26 mouse cellular contexts compared by ENCODE assay signal in genomic region chr12:37985352-37985751, GRCm38 (mm10).
DNase-seq lines count a peak whose midpoint lies in the region; ATAC-seq and TF ChIP-seq lines count a peak whose summit lies in the region.
"Had no signal": no experiment of that assay in that cellular context is flagged by ENCODE, and none has a peak within 500 bp of the region (broad histone marks: within the 10 kb centered on the region; RNA-seq: fewer than 3 reads in every experiment).

No protein-coding gene starts in this region.

- ATAC-seq in kidney, postnatal 0 days (replicated peaks; ENCODE audit: low FRiP score, low read depth) = no peak
- ATAC-seq in kidney, embryonic 14.5 days (ENCODE audit: low FRiP score, low TSS enrichment) = no peak
- peak; percentile 54 for ATAC-seq in lung, embryonic 16.5 days (ENCODE audit: low read depth)
- ATAC-seq: forebrain, embryonic 13.5 days; forebrain, embryonic 16.5 days; hindbrain, postnatal 0 days had no signal

- no peak for TF ChIP-seq CTCF in kidney, postnatal 0 days (IDR thresholded peaks at IDR 0.05; ENCODE audit: low read depth)

- H3K4me1 ChIP-seq in kidney, postnatal 0 days (replicated peaks; ENCODE audit: insufficient read depth, low read length) = no peaks in the 10 kb centered on the region
- no peaks in the 10 kb centered on the region for H3K4me1 ChIP-seq in kidney, embryonic 14.5 days (ENCODE audit: control insufficient read depth, insufficient read depth, low read length)
- H3K4me1 ChIP-seq in lung, embryonic 16.5 days (replicated peaks; ENCODE audit: control insufficient read depth, insufficient read depth, low read length) = no peaks in the 10 kb centered on the region
- H3K4me1 ChIP-seq: forebrain, embryonic 10.5 days; heart, embryonic 10.5 days; heart, embryonic 13.5 days had no signal

- H3K4me3 ChIP-seq in kidney, postnatal 0 days (replicated peaks; ENCODE audit: low read depth, low read length) = no peak overlapping the region
- H3K4me3 ChIP-seq in kidney, embryonic 14.5 days (ENCODE audit: low read length) = no peak overlapping the region
- H3K4me3 ChIP-seq in lung, embryonic 16.5 days (ENCODE audit: low read length) = no peak overlapping the region
- H3K4me3 ChIP-seq: forebrain, embryonic 10.5 days; forebrain, embryonic 13.5 days; heart, adult 2 months; heart, embryonic 10.5 days; heart, embryonic 13.5 days had no signal

- H3K36me3 ChIP-seq in kidney, postnatal 0 days (ENCODE audit: insufficient read depth, low read length) = no peaks in the 10 kb centered on the region
- no peaks in the 10 kb centered on the region for H3K36me3 ChIP-seq in kidney, embryonic 14.5 days (ENCODE audit: control insufficient read depth, insufficient read depth, low read length)
- H3K36me3 ChIP-seq in lung, embryonic 16.5 days (ENCODE audit: control insufficient read depth, insufficient read depth, low read length) = no peaks in the 10 kb centered on the region
- H3K36me3 ChIP-seq: forebrain, embryonic 10.5 days; G1E; heart, embryonic 10.5 days; heart, embryonic 13.5 days had no signal

- no peak overlapping the region for H3K4me2 ChIP-seq in kidney, postnatal 0 days (ENCODE audit: low read length)
- no peak overlapping the region for H3K4me2 ChIP-seq in kidney, embryonic 14.5 days (replicated peaks; ENCODE audit: low read depth, low read length)
- H3K4me2 ChIP-seq in lung, embryonic 16.5 days (ENCODE audit: low read depth, low read length) = no peak overlapping the region
- H3K4me2 ChIP-seq: forebrain, embryonic 13.5 days; heart, embryonic 13.5 days; hindbrain, embryonic 14.5 days had no signal

- peak; percentile 25 for DNase-seq in kidney, postnatal 0 days (ENCODE audit: low spot score)
- DNase-seq in lung, adult 18-20 months = no peak
- peak; percentile 5 for DNase-seq in 416B (ENCODE audit: low read depth)
- no peak for DNase-seq in right cerebral cortex, adult 2 months (ENCODE audit: low spot score in 2 of 2)
- DNase-seq: adrenal gland, adult 2 months; adrenal gland, postnatal 14 days; B cell, adult 2 months; cerebellum, adult 11-12 months; cerebellum, adult 8-10 months; cerebellum, postnatal 10 days; gastrocnemius, postnatal 10 days; gastrocnemius, postnatal 36 days; heart, adult 2 months; heart, postnatal 14 days; heart, postnatal 4 days had no signal

- H3K27me3 ChIP-seq in kidney, postnatal 0 days (ENCODE audit: insufficient read depth, low read length) = no peaks in the 10 kb centered on the region
- H3K27me3 ChIP-seq in kidney, embryonic 14.5 days (ENCODE audit: control insufficient read depth, insufficient read depth, low read length) = no peaks in the 10 kb centered on the region
- no peaks in the 10 kb centered on the region for H3K27me3 ChIP-seq in lung, embryonic 16.5 days (ENCODE audit: control insufficient read depth, insufficient read depth, low read depth, low read length)
- H3K27me3 ChIP-seq: CH12.LX; forebrain, embryonic 13.5 days; heart, embryonic 13.5 days had no signal

- H3K9me3 ChIP-seq in kidney, postnatal 0 days (replicated peaks; ENCODE audit: low read length) = no peaks in the 10 kb centered on the region
- no peaks in the 10 kb centered on the region for H3K9me3 ChIP-seq in kidney, embryonic 14.5 days (ENCODE audit: control insufficient read depth, low read length)
- no peaks in the 10 kb centered on the region for H3K9me3 ChIP-seq in lung, embryonic 16.5 days (ENCODE audit: control insufficient read depth, low read length)
- H3K9me3 ChIP-seq: forebrain, embryonic 10.5 days; forebrain, embryonic 13.5 days; G1E; heart, embryonic 10.5 days; heart, embryonic 13.5 days had no signal

- no peak overlapping the region for H3K27ac ChIP-seq in kidney, postnatal 0 days
- no peak overlapping the region for H3K27ac ChIP-seq in kidney, embryonic 14.5 days (ENCODE audit: low read depth, low read length)
- no peak overlapping the region for H3K27ac ChIP-seq in lung, embryonic 16.5 days (ENCODE audit: low read length)
- H3K27ac ChIP-seq: forebrain, embryonic 10.5 days; forebrain, embryonic 13.5 days; heart, adult 2 months; heart, embryonic 10.5 days; heart, embryonic 13.5 days; hindbrain, embryonic 14.5 days; hindbrain, postnatal 0 days had no signal

- H3K9ac ChIP-seq in kidney, postnatal 0 days (ENCODE audit: low read depth, low read length) = no peak overlapping the region
- no peak overlapping the region for H3K9ac ChIP-seq in kidney, embryonic 14.5 days (ENCODE audit: low read depth, low read length)
- H3K9ac ChIP-seq in lung, embryonic 16.5 days (ENCODE audit: low read length) = no peak overlapping the region
- H3K9ac ChIP-seq: forebrain, embryonic 13.5 days; heart, embryonic 13.5 days; hindbrain, embryonic 14.5 days had no signal

- WGBS in kidney, postnatal 0 days = 38% methylated on average over 1 of the region's 1 CpGs
- WGBS in kidney, embryonic 14.5 days = 55% methylated on average over 1 of the region's 1 CpGs
- 63% methylated on average over 1 of the region's 1 CpGs for WGBS in lung, embryonic 16.5 days

Comparison
In these comparisons a context has a peak if more than half of its experiments do, and no peak if none do; other contexts are left out.
1. DNase-seq: peak in kidney, postnatal 0 days (single experiment) and 416B (single experiment); none in lung, adult 18-20 months (0 of 2) and right cerebral cortex, adult 2 months (0 of 2).